Comparison of ENCODE assay signal across 20 mouse cellular contexts in genomic region chr15:56108313-56108712, GRCm38 (mm10).
DNase-seq lines count a peak whose midpoint lies in the region; ATAC-seq and TF ChIP-seq lines count a peak whose summit lies in the region.
"Had no signal": no experiment of that assay in that cellular context is flagged by ENCODE, and none has a peak within 500 bp of the region (broad histone marks: within the 10 kb centered on the region; RNA-seq: fewer than 3 reads in every experiment).

No protein-coding gene starts in this region.

- peak; percentile 88 for DNase-seq in forebrain, embryonic 14.5 days (ENCODE audit: low spot score)
- DNase-seq in forebrain, embryonic 11.5 days (ENCODE audit: low spot score): no peak
- DNase-seq in left cerebral cortex, postnatal 14 days (ENCODE audit: low spot score in 2 of 2): peak; percentile 18 to 28
- DNase-seq in left cerebral cortex, postnatal 36 days (ENCODE audit: low spot score in 2 of 2): no peak
- no peak for DNase-seq in stomach, postnatal 0 days (ENCODE audit: low spot score)
- DNase-seq in hindbrain, embryonic 11.5 days (ENCODE audit: low spot score): no peak
- no peak for DNase-seq in lung, postnatal 10 days
- DNase-seq: adrenal gland, postnatal 10 days; cerebellum, adult 11-12 months; cerebellum, postnatal 36 days; gastrocnemius, postnatal 25 days; kidney, adult 11 months; lung, adult 2 months; lung, postnatal 4 days had no signal

- no peak for TF ChIP-seq CTCF in stomach, postnatal 0 days (IDR thresholded peaks at IDR 0.05; ENCODE audit: low read depth)

- H3K4me2 ChIP-seq in forebrain, embryonic 14.5 days (ENCODE audit: low read length): no peak overlapping the region
- no peak overlapping the region for H3K4me2 ChIP-seq in forebrain, embryonic 11.5 days (ENCODE audit: low read depth, low read length, severe bottlenecking)
- 0 out of 2 replicates have a peak overlapping the region, but pooled peaks have one; percentile 4 for H3K4me2 ChIP-seq in stomach, embryonic 16.5 days (ENCODE audit: low read depth, low read length)
- no peak overlapping the region for H3K4me2 ChIP-seq in stomach, postnatal 0 days (replicated peaks; ENCODE audit: low read depth)
- no peak overlapping the region for H3K4me2 ChIP-seq in hindbrain, embryonic 11.5 days (replicated peaks; ENCODE audit: low read depth, low read length)
- H3K4me2 ChIP-seq: liver, embryonic 11.5 days had no signal

- no peak overlapping the region for H3K27ac ChIP-seq in forebrain, embryonic 14.5 days (ENCODE audit: low read depth, low read length)
- H3K27ac ChIP-seq in forebrain, embryonic 11.5 days (ENCODE audit: low read depth, low read length): no peak overlapping the region
- no peak overlapping the region for H3K27ac ChIP-seq in stomach, embryonic 16.5 days (ENCODE audit: low read length)
- no peak overlapping the region for H3K27ac ChIP-seq in stomach, postnatal 0 days (replicated peaks)
- no peak overlapping the region for H3K27ac ChIP-seq in hindbrain, embryonic 11.5 days (ENCODE audit: low read depth, low read length)
- H3K27ac ChIP-seq: kidney, postnatal 0 days had no signal

- no peak for TF ChIP-seq EP300 in stomach, postnatal 0 days (optimal IDR thresholded peaks at IDR 0.05)

- ATAC-seq in forebrain, embryonic 14.5 days: peak; percentile 87
- no peak for ATAC-seq in forebrain, embryonic 11.5 days (replicated peaks; ENCODE audit: low FRiP score)
- no peak for ATAC-seq in stomach, embryonic 16.5 days (ENCODE audit: insufficient read depth, low FRiP score)
- ATAC-seq in stomach, postnatal 0 days (ENCODE audit: low FRiP score, low TSS enrichment): no peak
- ATAC-seq in hindbrain, embryonic 11.5 days (ENCODE audit: low FRiP score): no peak
- ATAC-seq: activated CD4-positive, CD25-positive, alpha-beta regulatory T cell, adult 4 months had no signal

- H3K9ac ChIP-seq in forebrain, embryonic 14.5 days (ENCODE audit: low read length): no peak overlapping the region
- H3K9ac ChIP-seq in forebrain, embryonic 11.5 days (ENCODE audit: low read length): no peak overlapping the region
- no peak overlapping the region for H3K9ac ChIP-seq in stomach, embryonic 16.5 days (ENCODE audit: low read length)
- H3K9ac ChIP-seq in stomach, postnatal 0 days (ENCODE audit: low read length): no peak overlapping the region
- no peak overlapping the region for H3K9ac ChIP-seq in hindbrain, embryonic 11.5 days (ENCODE audit: low read depth, low read length)

- H3K4me1 ChIP-seq in forebrain, embryonic 14.5 days (ENCODE audit: control insufficient read depth, insufficient read depth, low read length): no peaks in the 10 kb centered on the region
- no peaks in the 10 kb centered on the region for H3K4me1 ChIP-seq in forebrain, embryonic 11.5 days (replicated peaks; ENCODE audit: control insufficient read depth, insufficient read depth, low read length)
- no peaks in the 10 kb centered on the region for H3K4me1 ChIP-seq in stomach, embryonic 16.5 days (ENCODE audit: control insufficient read depth, insufficient read depth, low read length)
- H3K4me1 ChIP-seq in stomach, postnatal 0 days (replicated peaks; ENCODE audit: control insufficient read depth, insufficient read depth): no peaks in the 10 kb centered on the region
- H3K4me1 ChIP-seq in hindbrain, embryonic 11.5 days (replicated peaks; ENCODE audit: control insufficient read depth, insufficient read depth, low read length): no peaks in the 10 kb centered on the region

- H3K4me3 ChIP-seq in forebrain, embryonic 14.5 days (ENCODE audit: low read depth, low read length): no peak overlapping the region
- H3K4me3 ChIP-seq in forebrain, embryonic 11.5 days (ENCODE audit: low read depth, low read length): no peak overlapping the region
- H3K4me3 ChIP-seq in stomach, embryonic 16.5 days (replicated peaks; ENCODE audit: low read length): no peak overlapping the region
- H3K4me3 ChIP-seq in stomach, postnatal 0 days (ENCODE audit: low read depth, low read length): no peak overlapping the region
- no peak overlapping the region for H3K4me3 ChIP-seq in hindbrain, embryonic 11.5 days (ENCODE audit: low read depth, low read length)
- H3K4me3 ChIP-seq: erythroblast, embryonic 14.5 days had no signal

- 57% methylated on average over 2 of the region's 2 CpGs for WGBS in forebrain, embryonic 14.5 days
- WGBS in forebrain, embryonic 11.5 days: 82% methylated on average over 2 of the region's 2 CpGs
- 35% methylated on average over 2 of the region's 2 CpGs for WGBS in stomach, embryonic 16.5 days
- 42% methylated on average over 2 of the region's 2 CpGs for WGBS in stomach, postnatal 0 days
- WGBS in hindbrain, embryonic 11.5 days: 72% methylated on average over 2 of the region's 2 CpGs

- H3K27me3 ChIP-seq in forebrain, embryonic 14.5 days (replicated peaks; ENCODE audit: control insufficient read depth, insufficient read depth, low read length): no peaks in the 10 kb centered on the region
- no peaks in the 10 kb centered on the region for H3K27me3 ChIP-seq in forebrain, embryonic 11.5 days (ENCODE audit: control insufficient read depth, insufficient read depth, low read length)
- no peaks in the 10 kb centered on the region for H3K27me3 ChIP-seq in stomach, embryonic 16.5 days (ENCODE audit: control insufficient read depth, insufficient read depth, low read length)
- no peaks in the 10 kb centered on the region for H3K27me3 ChIP-seq in stomach, postnatal 0 days (ENCODE audit: control insufficient read depth, insufficient read depth, low read length)
- H3K27me3 ChIP-seq in hindbrain, embryonic 11.5 days (ENCODE audit: control insufficient read depth, insufficient read depth, low read length): no peaks in the 10 kb centered on the region

- no peaks in the 10 kb centered on the region for H3K36me3 ChIP-seq in forebrain, embryonic 14.5 days (ENCODE audit: control insufficient read depth, insufficient read depth, low read length)
- no peaks in the 10 kb centered on the region for H3K36me3 ChIP-seq in forebrain, embryonic 11.5 days (ENCODE audit: control insufficient read depth, insufficient read depth, low read length)
- no peaks in the 10 kb centered on the region for H3K36me3 ChIP-seq in stomach, embryonic 16.5 days (ENCODE audit: control insufficient read depth, insufficient read depth, low read length)
- H3K36me3 ChIP-seq in stomach, postnatal 0 days (ENCODE audit: control insufficient read depth, insufficient read depth, low read length): no peaks in the 10 kb centered on the region
- H3K36me3 ChIP-seq in hindbrain, embryonic 11.5 days (ENCODE audit: control insufficient read depth, insufficient read depth, low read length): no peaks in the 10 kb centered on the region
- H3K36me3 ChIP-seq: G1E had no signal

- H3K9me3 ChIP-seq in forebrain, embryonic 14.5 days (replicated peaks; ENCODE audit: control insufficient read depth, low read length): no peaks in the 10 kb centered on the region
- no peaks in the 10 kb centered on the region for H3K9me3 ChIP-seq in forebrain, embryonic 11.5 days (ENCODE audit: control insufficient read depth, low read length)
- H3K9me3 ChIP-seq in stomach, embryonic 16.5 days (replicated peaks; ENCODE audit: control insufficient read depth, low read length): no peaks in the 10 kb centered on the region
- H3K9me3 ChIP-seq in stomach, postnatal 0 days (ENCODE audit: control insufficient read depth, low read length): no peaks in the 10 kb centered on the region
- no peaks in the 10 kb centered on the region for H3K9me3 ChIP-seq in hindbrain, embryonic 11.5 days (ENCODE audit: control insufficient read depth, low read length)
- H3K9me3 ChIP-seq: G1E had no signal

- intact Hi-C loops in left cerebral cortex, postnatal 14 days (cut with DNase I): no loop called here
- intact Hi-C loops in left cerebral cortex, postnatal 36 days (cut with DNase I): no loop called here

Comparison
In these comparisons a context has a peak if more than half of its experiments do, and no peak if none do; other contexts are left out.
1. DNase-seq: peak in forebrain, embryonic 14.5 days (single experiment) and left cerebral cortex, postnatal 14 days (2 of 2); none in forebrain, embryonic 11.5 days (single experiment), left cerebral cortex, postnatal 36 days (0 of 2), stomach, postnatal 0 days (single experiment), hindbrain, embryonic 11.5 days (single experiment) and lung, postnatal 10 days (single experiment).